Mouse (Mus musculus): ENCODE measurements around the gene Slc40a1. TPM values are rescaled to one million over a fixed set of nuclear protein-coding genes. Genes with fewer than 3 reads are reported as not detected.

Slc40a1 gene
- polyA plus RNA-seq, 1 experiment from 2014 or later = 7.0 TPM

Other genes starting within 250 kb of the Slc40a1 start
- 94.1 and 99.5 TPM in 2 replicates for gene Wdr75, start 131.4 kb downstream of the Slc40a1 start, polyA plus RNA-seq (2016; fragmentation: Nextera tagmentation; extraction: Ambion mirVana)
- not detected in 2 replicates for gene Gm5269, start 36.2 kb downstream of the Slc40a1 start, polyA plus RNA-seq (2016; fragmentation: Nextera tagmentation; extraction: Ambion mirVana)
- gene Dnah7b, start 139.8 kb upstream of the Slc40a1 start, polyA plus RNA-seq (2016; fragmentation: Nextera tagmentation; extraction: Ambion mirVana) = 2.1 and 2.4 TPM in 2 replicates